Mouse (Mus musculus): ENCODE data around the gene Nacc2. TPM values are rescaled to one million over a fixed set of nuclear protein-coding genes. Genes with fewer than 3 reads are reported as not detected.
A peak's percentile ranks its signal among the peaks of the same experiment; 100 is the strongest.

The Nacc2 gene
- polyA plus RNA-seq, 1 experiment from 2014 or later: 2.5 TPM

DNA sequence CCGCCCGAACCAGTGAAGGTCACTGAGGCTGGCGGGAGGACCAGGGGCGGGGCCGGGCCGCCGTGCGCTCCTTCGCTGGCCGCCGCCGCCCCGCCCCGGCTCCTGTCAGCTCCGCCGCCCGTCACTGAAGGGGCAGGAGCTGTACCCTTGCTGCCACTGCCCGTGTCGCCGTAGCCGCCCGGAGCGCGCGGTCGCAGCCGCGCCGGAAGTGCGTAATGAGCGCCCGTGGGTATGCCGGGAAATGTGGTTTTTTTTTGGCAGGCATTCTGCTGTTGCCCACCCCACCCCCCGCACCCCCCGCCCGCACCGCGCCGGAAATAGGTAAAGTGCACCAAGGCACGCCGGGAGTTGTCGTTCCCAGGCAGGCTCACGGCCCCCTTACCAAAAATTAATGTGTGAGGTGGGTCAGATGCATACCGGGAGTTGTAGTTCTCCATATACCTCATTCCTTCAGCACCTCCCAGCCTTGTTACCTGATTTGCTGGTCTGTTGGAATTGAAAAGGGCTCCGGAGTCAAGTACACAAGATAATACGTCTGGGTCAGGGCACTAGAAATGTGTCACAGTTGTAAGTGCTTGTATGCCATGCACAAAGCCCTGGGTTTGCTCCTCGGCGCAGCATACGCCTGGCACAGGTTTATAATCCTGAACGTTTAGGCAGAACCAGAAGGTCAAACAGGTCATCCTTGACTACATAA is 101.3 kb downstream of the Nacc2 start, which contains the start of gene Ubac1:
Gene Ubac1 (minus strand): TSS at position 187 of the 697 bp plus-strand sequence.
- Histone ChIP-seq H3K4me2 (peak within 1 kb of the TSS; percentile 88), H3K4me1 (replicated peaks) (peaks cover 65% of the 10 kb centered on the region), H3K9ac (peak within 1 kb of the TSS; percentile 94), H3K27me3 (no peaks in the 10 kb centered on the region), H3K36me3 (peaks cover 21% of the 10 kb centered on the region), H3K9me3 (replicated peaks) (no peaks in the 10 kb centered on the region), H3K4me3 (replicated peaks) (peak within 1 kb of the TSS; percentile 70), H3K27ac (peak within 1 kb of the TSS; percentile 99)
- 7% methylated on average over 50 of the region's 50 CpGs for WGBS (ENCODE audit: insufficient replicate concordance)
- ATAC-seq (ENCODE audit: low read depth) (peak; percentile 87), DNase-seq (peak; percentile 91)

DNA sequence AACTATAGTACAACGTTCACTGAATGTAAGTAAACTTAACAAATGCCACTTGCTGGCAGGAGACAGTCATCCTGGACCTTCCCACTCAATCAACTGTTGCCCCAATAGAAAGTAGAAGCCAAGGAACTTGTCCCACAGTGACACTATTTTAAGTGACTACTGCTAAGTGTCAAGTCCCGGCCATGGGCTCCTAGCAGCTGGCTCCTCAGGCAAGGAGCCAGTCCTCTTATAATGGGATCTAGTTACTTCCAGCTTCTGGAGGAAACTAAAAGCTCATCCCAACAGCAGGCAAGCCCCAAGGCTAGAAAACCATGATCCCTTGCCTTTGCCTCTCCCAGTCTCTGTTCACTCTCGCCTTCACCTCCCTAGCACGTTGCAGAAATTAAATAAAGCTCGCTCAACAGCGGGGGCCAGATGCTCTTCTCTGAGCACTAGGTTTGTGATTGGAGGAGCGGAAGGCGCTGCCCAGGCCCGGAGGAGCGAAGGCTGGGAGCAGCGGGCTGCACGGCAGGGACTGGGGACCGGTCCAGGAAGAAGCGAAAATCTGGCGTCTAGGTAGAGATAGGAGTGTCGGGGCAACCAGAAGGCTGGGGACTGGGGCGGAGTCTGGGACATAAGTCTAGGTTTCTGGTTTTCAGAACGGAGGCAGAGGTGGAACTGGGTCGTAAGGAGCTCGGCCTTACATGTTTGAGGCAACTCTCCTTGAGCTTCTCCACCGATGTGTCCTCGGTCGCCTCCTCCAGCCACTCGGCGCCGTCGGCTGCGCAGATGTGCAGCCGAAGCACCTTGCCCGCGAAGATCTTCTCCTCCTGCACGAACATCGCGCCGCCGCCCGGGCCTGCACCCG is 102.1 kb downstream of the Nacc2 start:
- Histone ChIP-seq H3K27ac (peak overlapping the region; percentile 99), H3K9me3 (replicated peaks) (no peaks in the 10 kb centered on the region), H3K9ac (peak overlapping the region; percentile 94), H3K4me3 (replicated peaks) (peak overlapping the region; percentile 70), H3K4me1 (replicated peaks) (peaks cover 72% of the 10 kb centered on the region), H3K27me3 (no peaks in the 10 kb centered on the region), H3K4me2 (peak overlapping the region; percentile 88), H3K36me3 (peaks cover 29% of the 10 kb centered on the region)
- ATAC-seq (ENCODE audit: low read depth): peak; percentile 53
- 2% methylated on average over 38 of the region's 38 CpGs for WGBS (ENCODE audit: insufficient replicate concordance)
- no peak for DNase-seq

DNA sequence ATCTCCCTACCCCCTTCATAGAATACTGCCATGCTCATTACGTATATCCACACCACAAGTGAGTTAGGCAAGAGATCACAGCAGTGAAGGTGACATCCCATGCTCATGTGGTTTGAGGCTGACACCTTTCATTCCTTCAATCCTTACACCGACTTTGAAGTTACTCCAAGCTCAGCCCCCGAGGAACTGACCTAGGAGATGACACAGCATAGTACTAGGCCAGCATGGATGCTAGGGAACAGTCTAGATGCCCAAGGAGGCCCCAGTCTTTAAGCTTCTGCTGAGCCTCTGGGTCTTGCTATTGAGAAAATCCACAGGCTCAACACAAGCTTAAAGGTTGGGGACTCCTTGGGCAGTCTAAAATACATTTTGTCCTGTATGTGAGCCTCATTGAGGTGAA is 103.1 kb downstream of the Nacc2 start:
- Histone ChIP-seq H3K4me3 (replicated peaks) (peak overlapping the region; percentile 70), H3K9ac (peak overlapping the region; percentile 94), H3K4me2 (peak overlapping the region; percentile 88), H3K9me3 (replicated peaks) (no peaks in the 10 kb centered on the region), H3K36me3 (peaks cover 39% of the 10 kb centered on the region), H3K4me1 (replicated peaks) (peaks cover 82% of the 10 kb centered on the region), H3K27me3 (no peaks in the 10 kb centered on the region), H3K27ac (peak overlapping the region; percentile 99)
- DNase-seq: no peak
- ATAC-seq (ENCODE audit: low read depth): peak; percentile 39
- 43% methylated on average over 3 of the region's 3 CpGs for WGBS (ENCODE audit: insufficient replicate concordance)

DNA sequence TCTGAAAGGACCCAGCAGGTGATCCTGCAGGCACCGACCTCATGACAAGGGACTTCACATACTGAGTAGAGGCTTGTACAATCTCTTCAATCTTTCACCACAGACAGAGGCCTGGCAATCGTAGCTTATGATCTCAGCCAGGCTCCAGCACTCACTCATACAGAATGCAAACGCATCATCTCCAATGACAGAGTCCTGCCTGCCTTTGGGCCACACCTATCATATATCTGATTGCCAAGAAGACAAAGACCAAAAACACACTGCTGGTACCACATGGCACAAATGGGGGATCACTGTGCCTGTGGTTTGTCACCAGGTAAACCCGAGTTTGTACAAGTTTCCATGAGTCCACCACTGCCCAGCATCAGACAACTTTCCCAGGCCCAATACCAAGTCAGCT is 105.7 kb downstream of the Nacc2 start:
- ATAC-seq (ENCODE audit: low read depth): no peak
- no peak for DNase-seq
- Histone ChIP-seq H3K4me3 (replicated peaks) (peak overlapping the region; percentile 70), H3K36me3 (peaks cover 65% of the 10 kb centered on the region), H3K4me1 (replicated peaks) (peaks cover 79% of the 10 kb centered on the region), H3K27ac (peak overlapping the region; percentile 99), H3K27me3 (no peaks in the 10 kb centered on the region), H3K4me2 (peak overlapping the region; percentile 88), H3K9ac (peak overlapping the region; percentile 94), H3K9me3 (replicated peaks) (no peaks in the 10 kb centered on the region)
- 25% methylated on average over 4 of the region's 4 CpGs for whole genome bisulfite sequencing (ENCODE audit: insufficient replicate concordance)

DNA sequence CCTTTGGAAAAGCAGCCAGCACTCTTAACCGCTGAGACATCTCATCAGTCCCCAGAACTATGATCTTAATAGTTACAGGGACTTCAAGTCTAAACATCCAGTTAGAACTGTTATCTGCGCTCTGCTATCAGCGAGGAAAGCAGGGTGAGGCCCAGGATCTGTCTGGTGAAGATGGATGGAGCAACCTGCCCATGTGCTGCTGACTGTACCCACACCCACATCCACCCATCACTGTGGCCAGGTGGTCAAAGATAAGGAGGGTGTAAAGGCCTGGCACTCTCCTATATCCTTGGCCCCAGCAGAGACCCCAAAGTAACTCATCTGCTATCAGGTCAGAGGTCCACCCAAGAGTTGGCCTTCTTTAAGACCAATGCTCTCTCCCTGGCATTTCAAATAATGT is 109.3 kb downstream of the Nacc2 start:
- H3K9ac ChIP-seq: peak overlapping the region; percentile 94
- peaks cover 88% of the 10 kb centered on the region for H3K4me1 ChIP-seq (replicated peaks)
- peak; percentile 97 for ATAC-seq (ENCODE audit: low read depth)
- H3K9me3 ChIP-seq (replicated peaks): no peaks in the 10 kb centered on the region
- 24% methylated on average over 3 of the region's 3 CpGs for WGBS (ENCODE audit: insufficient replicate concordance)
- no peaks in the 10 kb centered on the region for H3K27me3 ChIP-seq
- H3K27ac ChIP-seq: peak overlapping the region; percentile 99
- H3K36me3 ChIP-seq: peaks cover 92% of the 10 kb centered on the region
- peak overlapping the region; percentile 70 for H3K4me3 ChIP-seq (replicated peaks)
- peak overlapping the region; percentile 88 for H3K4me2 ChIP-seq
- peak; percentile 91 for DNase-seq

DNA sequence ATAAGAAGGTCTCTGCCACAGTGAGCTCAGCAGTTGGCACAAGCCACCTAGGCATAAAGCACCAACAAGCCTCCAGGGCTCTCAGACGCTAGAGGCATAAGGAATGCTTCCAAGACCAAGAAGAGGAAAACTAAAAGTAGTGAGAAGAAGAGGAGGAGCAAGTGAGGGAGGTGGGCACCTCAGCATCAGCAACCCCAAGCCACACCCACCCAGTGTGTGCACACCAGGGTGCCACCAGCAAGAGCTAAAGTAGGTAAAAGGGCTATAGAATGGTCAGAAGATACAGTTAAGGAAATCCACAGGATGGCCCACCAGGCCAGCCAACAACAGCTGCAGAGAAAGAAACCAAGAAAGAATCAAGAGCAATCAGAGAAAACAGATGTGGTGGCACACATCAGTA is 111.6 kb downstream of the Nacc2 start:
- Histone ChIP-seq H3K27ac (peak overlapping the region; percentile 99), H3K4me3 (replicated peaks) (peak overlapping the region; percentile 70), H3K9me3 (replicated peaks) (no peaks in the 10 kb centered on the region), H3K4me1 (replicated peaks) (peaks cover 84% of the 10 kb centered on the region), H3K9ac (peak overlapping the region; percentile 94), H3K36me3 (peaks cover 100% of the 10 kb centered on the region), H3K4me2 (peak overlapping the region; percentile 88), H3K27me3 (no peaks in the 10 kb centered on the region)
- 71% methylated on average over 1 of the region's 1 CpGs for WGBS (ENCODE audit: insufficient replicate concordance)
- ATAC-seq (ENCODE audit: low read depth) (no peak), DNase-seq (no peak)

Other genes with a start within 250 kb of the Nacc2 start
- 4.1 and 5.4 TPM in 2 replicates for gene Camsap1, start 139.9 kb downstream of the Nacc2 start, polyA plus RNA-seq (2015; fragmentation: Nextera tagmentation; extraction: Ambion mirVana)
- gene Ubac1, start 101.5 kb downstream of the Nacc2 start, polyA plus RNA-seq (2015; fragmentation: Nextera tagmentation; extraction: Ambion mirVana): 488 and 502 TPM in 2 replicates
- not detected in 2 replicates for gene Lhx3, start 85.1 kb upstream of the Nacc2 start, polyA plus RNA-seq (2015; fragmentation: Nextera tagmentation; extraction: Ambion mirVana)
- 5.7 and 7.7 TPM in 2 replicates for gene Qsox2, start 114.3 kb upstream of the Nacc2 start, polyA plus RNA-seq (2015; fragmentation: Nextera tagmentation; extraction: Ambion mirVana)
- 0.02 and 0.03 TPM in 2 replicates for gene Ccdc187, start 171.3 kb upstream of the Nacc2 start, polyA plus RNA-seq (2015; fragmentation: Nextera tagmentation; extraction: Ambion mirVana)
- 3.4 TPM in 2 replicates for gene Gpsm1, start 192.3 kb upstream of the Nacc2 start, polyA plus RNA-seq (2015; fragmentation: Nextera tagmentation; extraction: Ambion mirVana)
- gene Dnlz, start 228.9 kb upstream of the Nacc2 start, polyA plus RNA-seq (2015; fragmentation: Nextera tagmentation; extraction: Ambion mirVana): 10.0 and 11.2 TPM in 2 replicates
- gene Card9, start 237.7 kb upstream of the Nacc2 start, polyA plus RNA-seq (2015; fragmentation: Nextera tagmentation; extraction: Ambion mirVana): 1.2 and 1.5 TPM in 2 replicates